In genomic region chr3:38452199-38452598, GRCm38 (mm10) we compare ENCODE assay signal across 14 mouse cellular contexts. TPM values are rescaled to one million over a fixed set of nuclear protein-coding genes. Genes with fewer than 3 reads are reported as not detected.
DNase-seq lines count a peak whose midpoint lies in the region.
"Had no signal": no experiment of that assay in that cellular context is flagged by ENCODE, and none has a peak within 500 bp of the region (broad histone marks: within the 10 kb centered on the region; RNA-seq: fewer than 3 reads in every experiment).

No protein-coding gene starts in this region.

- peak; percentile 39 to 67 for DNase-seq in frontal cortex, adult 2 months (ENCODE audit: extremely low spot score in 1 of 2, low spot score in 1 of 2)
- no peak for DNase-seq in frontal cortex, postnatal 25 days (ENCODE audit: low spot score in 2 of 2)
- DNase-seq in right cerebral cortex, adult 18-20 months, result peak; percentile 76
- DNase-seq in right cerebral cortex, postnatal 4 days, result no peak
- DNase-seq in layer of hippocampus, postnatal 36 days, result peak; percentile 26 to 44
- peak; percentile 51 to 77 for DNase-seq in right cerebral cortex, postnatal 36 days (ENCODE audit: low spot score in 2 of 2)
- DNase-seq in c-Kit-positive CD71-positive TER-119-positive erythroid progenitor cells, embryonic 14.5 days (ENCODE audit: low spot score), result no peak
- DNase-seq in thymus, postnatal 0 days (ENCODE audit: low spot score), result no peak
- DNase-seq: cerebellum, postnatal 25 days; heart, postnatal 10 days; kidney, adult 11 months; kidney, postnatal 4 days; lung, postnatal 10 days; thymus, postnatal 36 days had no signal

RNA-seq across cellular contexts. Expression of gene Ankrd50, which starts 32.4 kb away (rescaled TPM):
- polyA plus RNA-seq in frontal cortex, adult 2 months (2012; rRNA removed), result 35.5 and 36.6 TPM in 2 replicates
- total RNA-seq in layer of hippocampus, postnatal 36 days (2021), result 10 to 100 TPM; 48.1 to 51.1 TPM
- 13.1 and 15.4 TPM in 2 replicates for polyA plus RNA-seq in thymus, postnatal 0 days (2015; fragmentation: Nextera tagmentation; extraction: Ambion mirVana)

Comparison
In these comparisons a context has a peak if more than half of its experiments do, and no peak if none do; other contexts are left out.
1. DNase-seq: peak in frontal cortex, adult 2 months (2 of 2), right cerebral cortex, adult 18-20 months (single experiment), layer of hippocampus, postnatal 36 days (2 of 2) and right cerebral cortex, postnatal 36 days (2 of 2); none in frontal cortex, postnatal 25 days (0 of 2), right cerebral cortex, postnatal 4 days (single experiment), c-Kit-positive CD71-positive TER-119-positive erythroid progenitor cells, embryonic 14.5 days (single experiment) and thymus, postnatal 0 days (single experiment).